Mouse (Mus musculus) embryonic fibroblast, embryonic 13.5 days (primary cell): ENCODE results near the gene Cdc42ep1. TPM values are rescaled to one million over a fixed set of nuclear protein-coding genes. Genes with fewer than 3 reads are reported as not detected.

ENCODE experiments used
- H3K27ac ChIP-seq: 2 replicates; pipeline ENCODE4 v1.5.1; 2012; ENCODE audit warnings: low read length, control low read depth, inconsistent platforms; ENCODE audit not compliant: insufficient read depth
- H3K4me1 ChIP-seq: 2 replicates; pipeline ENCODE4 v1.6.1; 2011; ENCODE audit warnings: low read length; ENCODE audit not compliant: control insufficient read depth, insufficient read depth
- H3K4me3 ChIP-seq: 2 replicates; pipeline ENCODE4 v1.5.1; 2011; ENCODE audit warnings: mild to moderate bottlenecking, control low read depth, low read length; ENCODE audit not compliant: insufficient read depth
- CTCF ChIP-seq: IDR thresholded peaks from 2 replicates; pipeline ENCODE4 v1.5.1; 2011; ENCODE audit warnings: mild to moderate bottlenecking, control low read depth, low read length, moderate library complexity, borderline replicate concordance; ENCODE audit not compliant: insufficient read depth
- POLR2A ChIP-seq: IDR thresholded peaks from 2 replicates; pipeline ENCODE4 v1.6.1; 2011; ENCODE audit warnings: low read depth, mild to moderate bottlenecking, control low read depth, low read length, moderate library complexity
- polyA plus RNA-seq: library from polyadenylated mRNA; stranded (reverse); fragments of >200 nt; gene quantifications from 2 replicates; pipeline ENCODE4 v1.2.4, GENCODE M21; 2011; ENCODE audit warnings: low read depth; ENCODE audit not compliant: missing spikeins, insufficient read length

Gene Cdc42ep1
- polyA plus RNA-seq, 1 experiment, result 26.1 TPM

- H3K4me1 ChIP-seq, result peaks cover 11% of the 10 kb centered on the region
Measured at GRCm38 (mm10) chr15:78835200-78836085, 7.0 kb upstream of the Cdc42ep1 start.

GRCm38 (mm10) chr15:78836086-78836621 lies 6.3 kb upstream of the Cdc42ep1 start:
- TF ChIP-seq POLR2A, result no peak
- TF ChIP-seq CTCF, result no peak
- no peak overlapping the region for H3K4me3 ChIP-seq
- H3K27ac ChIP-seq, result peak overlapping the region; percentile 60
- H3K4me1 ChIP-seq, result peaks cover 11% of the 10 kb centered on the region

More at GRCm38 (mm10) chr15:78835200-78836085, 7.0 kb upstream of the Cdc42ep1 start:
- no peak for TF ChIP-seq CTCF
- Histone ChIP-seq H3K4me3 (no peak overlapping the region), H3K27ac (peak overlapping the region; percentile 60)

- Histone ChIP-seq H3K4me1 (peaks cover 11% of the 10 kb centered on the region), H3K27ac (no peak overlapping the region), H3K4me3 (no peak overlapping the region)
- TF ChIP-seq POLR2A (no peak), CTCF (no peak)
Measured at GRCm38 (mm10) chr15:78839744-78840143, 2.7 kb upstream of the Cdc42ep1 start.

GRCm38 (mm10) chr15:78840241-78840640 lies 2.2 kb upstream of the Cdc42ep1 start:
- Histone ChIP-seq H3K4me1 (peaks cover 10% of the 10 kb centered on the region), H3K4me3 (no peak overlapping the region), H3K27ac (no peak overlapping the region)
- no peak for TF ChIP-seq POLR2A
- TF ChIP-seq CTCF, result no peak

GRCm38 (mm10) chr15:78840751-78841150 lies 1.7 kb upstream of the Cdc42ep1 start:
- Histone ChIP-seq H3K4me3 (no peak overlapping the region), H3K27ac (no peak overlapping the region), H3K4me1 (peaks cover 11% of the 10 kb centered on the region; the same call in 1 of the 2 replicates)
- TF ChIP-seq CTCF, result no peak
- TF ChIP-seq POLR2A, result no peak

GRCm38 (mm10) chr15:78841161-78841790 lies 1.1 kb upstream of the Cdc42ep1 start:
- Histone ChIP-seq H3K27ac (no peak overlapping the region), H3K4me3 (no peak overlapping the region), H3K4me1 (peaks cover 8% of the 10 kb centered on the region; the same call in 1 of the 2 replicates)
- TF ChIP-seq POLR2A (no peak), CTCF (no peak)

- TF ChIP-seq CTCF (no peak), POLR2A (no peak)
- peaks cover 6% of the 10 kb centered on the region; the same call in 1 of the 2 replicates for H3K4me1 ChIP-seq
- H3K4me3 ChIP-seq, result peak overlapping the region; percentile 81
- H3K27ac ChIP-seq, result peak overlapping the region; percentile 96
Measured at GRCm38 (mm10) chr15:78843581-78844469, 1.4 kb downstream of the Cdc42ep1 start.

GRCm38 (mm10) chr15:78844791-78845190 lies 2.4 kb downstream of the Cdc42ep1 start:
- Histone ChIP-seq H3K4me1 (peaks cover 6% of the 10 kb centered on the region; the same call in 1 of the 2 replicates), H3K27ac (peak overlapping the region; percentile 13), H3K4me3 (peak overlapping the region; percentile 81)
- TF ChIP-seq CTCF (no peak), POLR2A (no peak)

- no peak for TF ChIP-seq POLR2A
- TF ChIP-seq CTCF, result no peak
- H3K4me3 ChIP-seq, result peak overlapping the region; percentile 16
- peak overlapping the region; percentile 20; the same call in 1 of the 2 replicates for H3K27ac ChIP-seq
- H3K4me1 ChIP-seq, result peaks cover 6% of the 10 kb centered on the region; the same call in 1 of the 2 replicates
Measured at GRCm38 (mm10) chr15:78845321-78845720, 2.9 kb downstream of the Cdc42ep1 start.
